Mouse (Mus musculus) layer of hippocampus, postnatal 36 days (tissue): ENCODE measurements at regions not wholly inside any gene's neighbourhood (a gene's known extent, or its start where the extent isn't known, plus 50 kb on each side); places are given as distances from the start of the nearest gene placed in this dataset.

ENCODE experiments used
- DNase-seq, 2 experiments: peaks; one replicate each; pipeline ENCODE4 v3.0.0; 2022

DNA sequence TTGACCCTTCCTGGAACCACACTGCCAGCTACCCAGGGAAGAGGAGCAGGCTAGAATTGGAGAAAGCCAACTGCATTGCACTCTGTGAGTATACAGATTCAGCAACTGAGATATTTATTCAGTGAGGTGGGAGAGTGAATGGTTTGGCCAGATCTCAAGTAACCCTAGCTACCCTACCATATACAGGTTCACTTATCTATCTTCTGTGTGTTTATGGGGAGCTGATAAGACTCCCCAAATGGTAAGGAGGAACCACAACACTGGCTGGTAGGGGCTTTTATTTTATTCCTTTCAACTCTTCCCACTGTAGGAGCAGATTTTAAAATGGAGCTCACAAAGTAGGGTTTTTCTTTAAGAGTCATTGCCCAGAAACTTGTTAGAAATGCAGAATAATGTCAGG is 62.9 kb downstream of the Arrdc3 start:
- DNase-seq = no peak

DNA sequence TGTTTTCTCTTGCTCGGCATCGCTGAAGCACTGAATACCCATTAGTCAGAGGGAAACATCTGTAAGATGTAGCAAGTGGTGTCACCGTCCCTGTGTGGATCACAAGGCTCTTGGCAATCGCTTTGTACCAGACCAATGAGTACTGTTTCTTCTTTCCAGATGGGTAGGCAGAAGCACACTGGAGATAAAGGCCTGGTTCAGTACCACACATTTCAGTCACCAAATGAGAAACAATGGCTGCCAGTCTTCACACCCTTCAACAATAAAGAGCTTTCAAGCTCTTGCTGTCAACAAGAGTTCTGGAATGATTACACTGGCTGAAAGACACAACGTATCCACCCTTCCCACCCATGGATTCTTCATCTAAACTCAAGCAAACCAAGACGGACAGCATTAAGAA is 64.5 kb downstream of the Arrdc3 start:
- peak in 1 of 2 experiments; percentile 10 for DNase-seq

DNA sequence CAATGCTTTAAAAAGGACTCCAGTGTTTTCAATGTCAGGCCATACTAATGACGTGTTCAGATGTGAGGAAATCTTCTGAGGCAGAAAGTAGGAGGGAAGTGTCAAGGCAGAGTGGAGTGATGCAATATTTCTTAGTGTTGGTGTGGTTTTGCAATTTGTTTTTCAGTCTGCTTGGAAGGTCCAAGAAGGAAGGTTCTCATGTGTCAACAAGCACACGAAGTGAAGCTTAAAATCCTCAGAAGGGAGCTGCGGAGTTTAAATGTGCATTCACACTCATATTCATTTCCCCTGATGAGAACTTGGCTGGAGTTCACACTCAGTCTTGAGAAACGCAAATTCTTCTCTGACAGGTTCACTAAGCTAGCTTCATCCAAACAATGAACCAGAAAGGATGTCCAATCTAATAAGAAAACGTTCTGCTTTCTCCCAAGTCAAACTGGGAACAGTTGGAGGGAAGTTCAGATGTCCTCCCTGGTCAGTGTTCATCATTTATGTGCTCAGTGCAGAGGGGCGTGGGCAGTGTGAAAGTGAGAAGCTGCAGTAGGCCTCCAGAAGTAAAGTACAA is 66.0 kb downstream of the Arrdc3 start:
- no peak for DNase-seq

DNA sequence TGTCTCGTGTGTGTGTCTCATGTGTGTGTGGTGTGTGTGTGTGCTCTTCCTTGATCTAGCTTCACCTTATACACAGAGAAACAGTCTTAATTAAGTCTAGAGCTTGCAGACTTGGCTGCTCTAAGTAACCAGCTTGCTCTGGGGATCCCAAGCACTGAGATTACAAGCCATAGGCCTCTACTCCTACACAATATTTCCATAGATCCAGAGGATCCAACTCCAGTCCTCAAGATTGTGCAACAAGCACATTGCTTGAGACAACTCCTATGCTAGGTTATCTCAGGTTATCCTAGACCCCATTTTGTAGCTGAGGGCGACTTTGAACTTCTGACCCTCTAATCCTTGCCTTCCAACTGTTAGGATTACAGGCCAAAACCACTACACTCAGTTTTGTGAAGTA is 67.1 kb downstream of the Arrdc3 start:
- DNase-seq = no peak

GRCm38 (mm10) chr13:80950803-80951202 is 67.6 kb downstream of the Arrdc3 start:
- DNase-seq = no peak

DNA sequence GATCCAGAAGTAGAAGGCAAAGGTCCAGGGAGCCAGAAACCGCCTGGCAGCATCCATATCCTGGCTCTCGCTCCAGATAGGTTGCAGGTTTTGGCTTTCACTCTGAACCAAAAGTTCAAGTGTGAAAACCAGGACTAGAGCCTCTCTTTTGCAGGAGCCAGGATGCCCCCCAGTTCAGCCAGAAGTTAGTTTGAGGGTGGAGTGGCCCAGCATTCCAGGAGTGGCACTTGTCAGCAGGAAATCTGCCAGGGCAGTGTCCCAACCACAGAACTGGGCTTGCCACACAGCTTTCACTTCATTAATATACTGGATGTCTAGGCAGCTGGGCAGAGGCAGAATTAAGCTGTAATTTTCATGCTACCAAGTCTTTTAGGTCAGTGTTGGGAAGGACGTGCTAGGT is 68.1 kb downstream of the Arrdc3 start:
- no peak for DNase-seq

- no peak for DNase-seq
Measured at GRCm38 (mm10) chr13:80952851-80953250, 69.7 kb downstream of the Arrdc3 start.

- no peak for DNase-seq
Measured at GRCm38 (mm10) chr13:80954059-80954645, 71.0 kb downstream of the Arrdc3 start.

DNA sequence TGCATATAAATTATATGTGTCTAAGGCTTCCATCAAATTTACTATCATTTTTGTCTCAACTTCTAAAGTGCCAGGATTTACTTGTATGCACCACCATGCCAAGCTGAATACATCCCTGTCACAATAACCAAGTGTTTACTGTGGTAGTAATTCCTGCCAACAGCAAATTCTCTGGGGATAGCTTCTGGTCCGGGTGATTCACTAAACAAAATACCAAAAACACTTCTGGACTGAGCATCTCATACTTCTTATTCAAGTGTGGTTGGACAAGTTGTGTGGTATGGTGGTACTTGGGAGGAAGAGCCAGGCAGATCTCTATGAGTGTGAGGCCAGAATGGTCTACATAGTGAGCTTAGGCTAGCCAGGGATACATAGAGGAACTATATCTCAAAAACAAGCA is 73.8 kb downstream of the Arrdc3 start:
- DNase-seq = no peak

- DNase-seq = no peak
Measured at GRCm38 (mm10) chr13:80957419-80958139, 74.4 kb downstream of the Arrdc3 start.

DNA sequence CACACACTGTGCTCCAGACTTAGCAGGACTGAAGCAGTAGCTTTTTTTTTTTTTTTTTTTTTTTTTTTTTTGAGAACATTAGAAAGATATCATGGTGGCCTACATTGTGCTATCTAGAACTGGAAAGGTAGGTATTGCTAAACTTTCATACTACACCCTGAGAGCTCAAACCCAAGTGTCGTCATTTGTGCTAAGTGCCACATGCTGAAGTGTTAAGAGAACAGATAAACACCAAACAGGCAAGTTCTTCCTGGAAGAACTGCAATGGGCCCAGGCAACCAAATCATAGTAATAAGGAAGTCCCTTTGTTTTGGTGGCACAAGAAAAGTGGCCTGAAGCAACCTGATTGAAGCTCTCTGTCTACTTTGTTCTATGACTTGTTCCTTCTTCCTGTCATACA is 76.6 kb downstream of the Arrdc3 start:
- no peak for DNase-seq

GRCm38 (mm10) chr13:80961985-80962617 is 78.9 kb downstream of the Arrdc3 start:
- DNase-seq = no peak

- peak; percentile 56 to 62 for DNase-seq
Measured at GRCm38 (mm10) chr13:80962789-80963590, 79.8 kb downstream of the Arrdc3 start.

DNA sequence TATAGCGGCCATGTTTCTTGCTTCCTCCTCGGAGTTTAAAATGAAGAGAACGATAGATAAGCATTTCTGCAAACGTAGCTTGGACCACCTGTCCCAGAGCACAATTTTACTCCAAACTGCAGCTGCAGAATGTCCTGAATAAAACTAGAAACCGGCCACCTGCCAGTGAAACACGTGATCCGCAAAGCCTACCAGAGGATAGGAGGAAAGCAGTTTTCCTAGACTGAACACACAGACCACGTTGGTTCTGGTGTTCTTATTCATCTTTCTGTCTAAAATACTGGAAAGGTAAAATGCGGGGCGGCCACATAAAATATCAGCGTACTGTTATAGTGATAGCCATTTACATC is 80.4 kb downstream of the Arrdc3 start:
- DNase-seq = no peak

DNA sequence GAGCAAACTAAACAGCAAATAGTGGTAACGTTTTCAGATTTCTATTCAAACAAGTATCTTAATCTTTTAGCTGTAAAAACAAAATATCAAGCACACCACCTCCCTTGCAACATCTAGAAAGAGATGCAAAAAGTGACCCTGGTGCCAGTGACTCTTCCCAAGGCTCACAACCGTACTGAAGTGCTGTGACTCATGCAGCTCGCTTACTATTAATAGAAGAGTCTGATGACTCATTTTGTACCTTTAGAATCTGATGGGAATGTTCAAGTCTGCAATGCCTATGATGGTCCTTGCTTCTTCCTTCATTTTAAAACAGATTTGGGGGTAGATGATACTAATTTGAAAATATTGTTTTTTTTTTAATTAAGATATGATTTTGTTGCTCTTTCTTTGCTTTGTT is 88.5 kb downstream of the Arrdc3 start:
- no peak for DNase-seq

- no peak for DNase-seq
Measured at GRCm38 (mm10) chr13:80974424-80974823, 91.2 kb downstream of the Arrdc3 start.

- DNase-seq = no peak
Measured at GRCm38 (mm10) chr13:80977266-80977665, 94.1 kb downstream of the Arrdc3 start.

DNA sequence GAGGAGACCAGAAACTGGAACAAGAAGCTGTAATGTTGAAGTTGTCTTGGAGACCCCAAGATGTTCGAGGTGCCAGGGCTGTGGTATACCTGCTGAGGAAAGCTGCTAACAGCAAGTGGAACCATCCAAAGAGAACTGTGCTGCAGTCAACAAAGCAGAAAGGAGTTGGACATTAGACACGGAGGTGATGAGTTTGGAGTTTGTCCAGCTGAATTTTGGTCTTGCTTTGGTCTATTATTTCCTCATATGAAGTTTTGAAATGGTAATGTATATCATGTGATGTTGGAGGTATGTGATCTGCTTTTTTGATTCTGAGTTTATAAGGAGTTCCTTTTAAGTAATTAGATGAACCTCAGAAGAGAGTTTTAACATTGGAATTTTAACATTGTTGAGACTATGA is 98.0 kb downstream of the Arrdc3 start:
- no peak for DNase-seq

- DNase-seq = no peak
Measured at GRCm38 (mm10) chr13:80986657-80987056, 103.5 kb downstream of the Arrdc3 start.

DNA sequence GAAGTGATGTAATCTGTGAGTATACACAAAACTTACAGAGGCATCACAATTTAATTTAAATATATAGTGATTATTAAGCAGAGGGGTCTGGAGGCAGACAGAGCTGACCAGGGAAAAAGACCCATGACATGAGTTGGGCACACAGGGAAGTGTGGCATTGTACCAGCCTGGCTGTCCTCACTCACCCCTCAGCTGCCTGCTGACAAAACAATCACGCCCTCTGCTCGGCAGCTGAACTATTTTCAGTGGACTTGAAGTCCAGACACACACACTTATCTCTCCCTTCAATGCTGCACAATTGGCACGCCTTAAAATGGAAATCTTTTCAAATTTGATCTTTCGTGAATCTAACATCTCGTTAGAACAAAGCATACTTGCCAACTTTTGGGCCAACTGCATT is 106.6 kb downstream of the Arrdc3 start:
- no peak for DNase-seq

GRCm38 (mm10) chr13:80992342-80992741 is 109.2 kb downstream of the Arrdc3 start:
- DNase-seq = no peak

- no peak for DNase-seq
Measured at GRCm38 (mm10) chr13:81008864-81009766, 125.9 kb downstream of the Arrdc3 start.
